Mouse (Mus musculus) gastrocnemius, postnatal 14 days (tissue): ENCODE measurements around the gene Trmt1. TPM values are rescaled to one million over a fixed set of nuclear protein-coding genes. Genes with fewer than 3 reads are reported as not detected.

Source experiments
- DNase-seq: peaks from one replicate; pipeline ENCODE4 v3.0.0; 2021; ENCODE audit warnings: mixed read lengths
- intact Hi-C: fragments of 180-260 bp; cut with DNase I; formaldehyde crosslinking; loops from one replicate; pipeline ENCODE4 v1.15.1; 2025; ENCODE audit warnings: low total_unique reads
- long read RNA-seq, 2 experiments: library from polyadenylated mRNA; stranded (forward); transcript quantifications; one replicate each; pipeline ENCODE4 v2.0.0; 2021
- total RNA-seq, 2 experiments: library from RNA; stranded (reverse); gene quantifications; 2 replicates each; pipeline ENCODE4 v1.2.3; 2021

The Trmt1 gene
- total RNA-seq: 10 to 100 TPM; 26.0 to 36.2 TPM
- long read RNA-seq, experiment 1, transcript Trmt1-201 (17 exons, 2,567 nt): minor isoform, 7 of 50 reads
- long read RNA-seq, experiment 1, transcript Trmt1-203 (17 exons, 2,138 nt): major isoform, 22 of 50 reads
- long read RNA-seq, experiment 1, partial matches to known transcripts: 2 of 50 reads
- long read RNA-seq, experiment 1, other reads (novel, unspliced or antisense): 15 of 50 reads
- long read RNA-seq, experiment 2, transcript Trmt1-203 (17 exons, 2,138 nt): major isoform, 11 of 48 reads
- long read RNA-seq, experiment 2, transcript Trmt1-201 (17 exons, 2,567 nt): minor isoform, 10 of 48 reads
- long read RNA-seq, experiment 2, partial matches to known transcripts: 3 of 48 reads
- long read RNA-seq, experiment 2, other reads (novel, unspliced or antisense): 19 of 48 reads

GRCm38 (mm10) chr8:84686191-84687002 is at the start of gene Trmt1:
Gene Trmt1, plus strand, starts transcription at chr8:84686307.
- intact Hi-C loops: no loop called here
- no peak for DNase-seq

- intact Hi-C loops: no loop called here
- DNase-seq: no peak
These were observed 48.1 kb upstream of the Trmt1 start for GRCm38 (mm10) chr8:84637946-84638554.

GRCm38 (mm10) chr8:84638555-84639161 is 47.4 kb upstream of the Trmt1 start:
- peak; percentile 49 for DNase-seq
- intact Hi-C loops: no loop called here

- peak; percentile 92 for DNase-seq
- intact Hi-C loops: no loop called here
These were observed 46.7 kb upstream of the Trmt1 start for GRCm38 (mm10) chr8:84639162-84640009.

GRCm38 (mm10) chr8:84640010-84640588 is 46.0 kb upstream of the Trmt1 start:
- no peak for DNase-seq
- intact Hi-C loops: no loop called here

GRCm38 (mm10) chr8:84640617-84641294 is 45.4 kb upstream of the Trmt1 start:
- DNase-seq: no peak
- intact Hi-C loops: no loop called here

GRCm38 (mm10) chr8:84641578-84642361 is 44.3 kb upstream of the Trmt1 start:
- intact Hi-C loops: no loop called here
- DNase-seq: no peak

- DNase-seq: no peak
- intact Hi-C loops: no loop called here
These were observed 43.1 kb upstream of the Trmt1 start for GRCm38 (mm10) chr8:84643019-84643418.

GRCm38 (mm10) chr8:84646800-84647199 is 39.3 kb upstream of the Trmt1 start:
- no peak for DNase-seq
- intact Hi-C loops: no loop called here

- intact Hi-C loops: no loop called here
- no peak for DNase-seq
These were observed 38.6 kb upstream of the Trmt1 start for GRCm38 (mm10) chr8:84647461-84647901.

GRCm38 (mm10) chr8:84650213-84650612 is 35.9 kb upstream of the Trmt1 start:
- intact Hi-C loops: no loop called here
- DNase-seq: no peak

- DNase-seq: no peak
These were observed 32.9 kb upstream of the Trmt1 start for GRCm38 (mm10) chr8:84653092-84653631.

GRCm38 (mm10) chr8:84654597-84654996 is 31.5 kb upstream of the Trmt1 start:
- no peak for DNase-seq
- intact Hi-C loops: no loop called here

More at GRCm38 (mm10) chr8:84653092-84653631, 32.9 kb upstream of the Trmt1 start:
- intact Hi-C loops: no loop called here

GRCm38 (mm10) chr8:84655336-84656190 is 30.5 kb upstream of the Trmt1 start:
- intact Hi-C loops: no loop called here
- no peak for DNase-seq

GRCm38 (mm10) chr8:84656191-84656525 is 29.9 kb upstream of the Trmt1 start:
- intact Hi-C loops: no loop called here
- DNase-seq: peak; percentile 18

- intact Hi-C loops: no loop called here
- peak; percentile 72 for DNase-seq
These were observed 29.4 kb upstream of the Trmt1 start for GRCm38 (mm10) chr8:84656641-84657126.
